Mouse (Mus musculus) megakaryocyte, embryonic 14.5 days (primary cell): ENCODE measurements at regions not wholly inside any gene's neighbourhood (a gene's known extent, or its start where the extent isn't known, plus 50 kb on each side); places are given as distances from the start of the nearest gene placed in this dataset.

ENCODE experiments used
- FLI1 ChIP-seq: IDR thresholded peaks from 2 replicates; pipeline ENCODE4 v1.6.1; 2012; ENCODE audit warnings: low read length, inconsistent platforms, mixed read lengths
- GATA1 ChIP-seq: IDR thresholded peaks from 3 replicates; pipeline ENCODE4 v1.6.1; 2012; ENCODE audit warnings: mixed read lengths, low read length, inconsistent platforms, borderline replicate concordance

- TF ChIP-seq GATA1 (no peak), FLI1 (no peak)
These were observed 176.8 kb upstream of the Irx5 start for GRCm38 (mm10) chr8:92180651-92181050.
